In genomic region chr12:24943427-24943826, GRCm38 (mm10) we compare ENCODE assay signal across 26 mouse cellular contexts. TPM values are rescaled to one million over a fixed set of nuclear protein-coding genes. Genes with fewer than 3 reads are reported as not detected.
DNase-seq lines count a peak whose midpoint lies in the region; ATAC-seq lines count a peak whose summit lies in the region.
"Had no signal": no experiment of that assay in that cellular context is flagged by ENCODE, and none has a peak within 500 bp of the region (broad histone marks: within the 10 kb centered on the region; RNA-seq: fewer than 3 reads in every experiment).

No protein-coding gene starts in this region.

- no peaks in the 10 kb centered on the region for H3K27me3 ChIP-seq in liver, embryonic 11.5 days (replicated peaks; ENCODE audit: control insufficient read depth, insufficient read depth, low read length)
- H3K27me3 ChIP-seq in liver, embryonic 16.5 days (ENCODE audit: control insufficient read depth, insufficient read depth, low read depth, low read length): no peaks in the 10 kb centered on the region
- no peaks in the 10 kb centered on the region for H3K27me3 ChIP-seq in midbrain, embryonic 13.5 days
- H3K27me3 ChIP-seq: CH12.LX; embryonic facial prominence, embryonic 15.5 days; heart, embryonic 15.5 days; neural tube, embryonic 12.5 days had no signal

- peak overlapping the region; percentile 32; the same call in 1 of the 2 replicates for H3K27ac ChIP-seq in liver, embryonic 11.5 days (ENCODE audit: low read depth, low read length)
- peak overlapping the region; percentile 77 for H3K27ac ChIP-seq in liver, embryonic 16.5 days (ENCODE audit: low read length)
- no peak overlapping the region for H3K27ac ChIP-seq in midbrain, embryonic 13.5 days
- H3K27ac ChIP-seq: embryonic facial prominence, embryonic 10.5 days; embryonic facial prominence, embryonic 15.5 days; heart, embryonic 15.5 days; layer of hippocampus, adult 2 months; neural tube, embryonic 12.5 days had no signal

- no peaks in the 10 kb centered on the region for H3K9me3 ChIP-seq in liver, embryonic 11.5 days (ENCODE audit: control insufficient read depth, low read length)
- no peaks in the 10 kb centered on the region for H3K9me3 ChIP-seq in liver, embryonic 16.5 days (replicated peaks; ENCODE audit: control insufficient read depth, low read length)
- H3K9me3 ChIP-seq in midbrain, embryonic 13.5 days: no peaks in the 10 kb centered on the region
- H3K9me3 ChIP-seq: embryonic facial prominence, embryonic 10.5 days; embryonic facial prominence, embryonic 15.5 days; heart, embryonic 15.5 days; neural tube, embryonic 12.5 days had no signal

- no peak overlapping the region for H3K4me3 ChIP-seq in liver, embryonic 11.5 days (ENCODE audit: low read depth, low read length)
- H3K4me3 ChIP-seq in liver, embryonic 16.5 days (ENCODE audit: low read depth, low read length): no peak overlapping the region
- H3K4me3 ChIP-seq in midbrain, embryonic 13.5 days (replicated peaks): no peak overlapping the region
- H3K4me3 ChIP-seq: embryonic facial prominence, embryonic 10.5 days; embryonic facial prominence, embryonic 15.5 days; heart, embryonic 15.5 days; layer of hippocampus, adult 2 months; myocyte; neural tube, embryonic 12.5 days had no signal

- WGBS in liver, embryonic 11.5 days: 78% methylated on average over 4 of the region's 4 CpGs
- 52% methylated on average over 4 of the region's 4 CpGs for WGBS in liver, embryonic 16.5 days (ENCODE audit: insufficient replicate concordance)
- 86% methylated on average over 4 of the region's 4 CpGs for WGBS in midbrain, embryonic 13.5 days

- intact Hi-C loops in left cerebral cortex, postnatal 36 days (cut with DNase I): no loop called here

- H3K36me3 ChIP-seq in liver, embryonic 11.5 days (ENCODE audit: control insufficient read depth, insufficient read depth, low read length): peaks cover 3% of the 10 kb centered on the region
- no peaks in the 10 kb centered on the region for H3K36me3 ChIP-seq in liver, embryonic 16.5 days (ENCODE audit: control insufficient read depth, insufficient read depth)
- H3K36me3 ChIP-seq in midbrain, embryonic 13.5 days: peaks cover 61% of the 10 kb centered on the region

- no peak for DNase-seq in liver, embryonic 11.5 days (ENCODE audit: low spot score)
- DNase-seq in left cerebral cortex, postnatal 36 days (ENCODE audit: low spot score in 2 of 2): no peak
- DNase-seq: adrenal gland, adult 2 months; cerebellum, adult 18-20 months; cerebellum, postnatal 14 days; gastrocnemius, postnatal 14 days; kidney, adult 2 months; kidney, postnatal 36 days; lung, postnatal 4 days; right cerebral cortex, adult 18-20 months; spleen, adult 18-20 months; thymus, adult 2 months had no signal

- H3K9ac ChIP-seq in liver, embryonic 11.5 days (ENCODE audit: low read depth, low read length): peak overlapping the region; percentile 25; the same call in 1 of the 2 replicates
- H3K9ac ChIP-seq in liver, embryonic 16.5 days (ENCODE audit: low read depth, low read length): no peak overlapping the region
- H3K9ac ChIP-seq in midbrain, embryonic 13.5 days (replicated peaks): no peak overlapping the region
- H3K9ac ChIP-seq: embryonic facial prominence, embryonic 15.5 days; heart, embryonic 15.5 days; neural tube, embryonic 12.5 days had no signal

- H3K4me2 ChIP-seq in liver, embryonic 11.5 days: no peak overlapping the region
- H3K4me2 ChIP-seq in liver, embryonic 16.5 days (ENCODE audit: low read depth, low read length): no peak overlapping the region
- H3K4me2 ChIP-seq in midbrain, embryonic 13.5 days (replicated peaks): no peak overlapping the region
- H3K4me2 ChIP-seq: embryonic facial prominence, embryonic 15.5 days; heart, embryonic 15.5 days; neural tube, embryonic 12.5 days had no signal

- peak; percentile 43; the same call in 1 of the 2 replicates for ATAC-seq in common myeloid progenitor, adult 5-6 weeks (replicated peaks; ENCODE audit: low read depth, poor library complexity, severe bottlenecking)
- peak; percentile 54 for ATAC-seq in liver, embryonic 11.5 days (replicated peaks; ENCODE audit: low FRiP score)
- peak; percentile 60 for ATAC-seq in liver, embryonic 16.5 days (ENCODE audit: low read depth)
- no peak for ATAC-seq in midbrain, embryonic 13.5 days
- no peak for ATAC-seq in monocyte, adult 5-6 weeks (replicated peaks; ENCODE audit: insufficient number of reproducible peaks, low FRiP score, low TSS enrichment, poor library complexity, severe bottlenecking)
- ATAC-seq: forebrain, embryonic 14.5 days; hindbrain, embryonic 16.5 days; midbrain, embryonic 16.5 days had no signal

- peaks cover 14% of the 10 kb centered on the region for H3K4me1 ChIP-seq in liver, embryonic 11.5 days (replicated peaks; ENCODE audit: control insufficient read depth, insufficient read depth, low read length)
- peaks cover 26% of the 10 kb centered on the region for H3K4me1 ChIP-seq in liver, embryonic 16.5 days (ENCODE audit: control insufficient read depth, low read depth, low read length)
- H3K4me1 ChIP-seq in midbrain, embryonic 13.5 days (replicated peaks): no peaks in the 10 kb centered on the region
- H3K4me1 ChIP-seq: embryonic facial prominence, embryonic 10.5 days; embryonic facial prominence, embryonic 15.5 days; neural tube, embryonic 12.5 days had no signal

RNA-seq across cellular contexts. Expression of gene Kidins220, which starts 31.3 kb away (rescaled TPM):
- 66.0 and 89.1 TPM in 2 replicates for total RNA-seq in common myeloid progenitor, adult 5-6 weeks (2017)
- 22.8 and 23.7 TPM in 2 replicates for polyA plus RNA-seq in liver, embryonic 11.5 days (2014; fragmentation: Nextera tagmentation; extraction: Ambion mirVana)
- polyA plus RNA-seq in liver, embryonic 16.5 days (2015; fragmentation: Nextera tagmentation; extraction: Ambion mirVana): 7.8 and 8.7 TPM in 2 replicates
- polyA plus RNA-seq in midbrain, embryonic 13.5 days (2015; fragmentation: Nextera tagmentation; extraction: Ambion mirVana): 130 and 134 TPM in 2 replicates
- total RNA-seq in left cerebral cortex, postnatal 36 days (2021): 100 to 1,000 TPM; 269 to 333 TPM
- 66.5 to 142 TPM (median 122 TPM) in 3 replicates for total RNA-seq in monocyte, adult 5-6 weeks (2017)

Comparison
In these comparisons a context has a peak if more than half of its experiments do, and no peak if none do; other contexts are left out.
1. ATAC-seq: peak in common myeloid progenitor, adult 5-6 weeks (single experiment), liver, embryonic 11.5 days (single experiment) and liver, embryonic 16.5 days (single experiment); none in midbrain, embryonic 13.5 days (single experiment) and monocyte, adult 5-6 weeks (single experiment).